Mouse (Mus musculus) hindbrain, embryonic 16.5 days (tissue): ENCODE measurements around the gene Sct. TPM values are rescaled to one million over a fixed set of nuclear protein-coding genes. Genes with fewer than 3 reads are reported as not detected.

Source experiments
- ATAC-seq: fragments of 200-750 bp; cut with Nextera tagmentation; 2 replicates; pipeline ENCODE4 v1.8.0; 2017; ENCODE audit warnings: moderate TSS enrichment, moderate library complexity
- H3K27ac ChIP-seq: fragments of 300-500 bp; sonication (generic); 2 replicates; pipeline ENCODE4 v1.5.1; 2014; ENCODE audit warnings: low read depth, mild to moderate bottlenecking, control low read depth, low read length, moderate library complexity
- H3K27me3 ChIP-seq: fragments of 300-500 bp; sonication (generic); replicated peaks from 2 replicates; pipeline ENCODE4 v1.6.1; 2014; ENCODE audit warnings: low read length; ENCODE audit not compliant: control insufficient read depth, insufficient read depth
- H3K36me3 ChIP-seq: fragments of 300-500 bp; sonication (generic); 2 replicates; pipeline ENCODE4 v1.6.1; 2014; ENCODE audit warnings: mild to moderate bottlenecking, low read length, moderate library complexity, mixed read lengths; ENCODE audit not compliant: control insufficient read depth, insufficient read depth
- H3K4me1 ChIP-seq: fragments of 300-500 bp; sonication (generic); 2 replicates; pipeline ENCODE4 v1.6.1; 2014; ENCODE audit warnings: low read depth, low read length; ENCODE audit not compliant: control insufficient read depth, insufficient read depth
- H3K4me2 ChIP-seq: fragments of 300-500 bp; sonication (generic); 2 replicates; pipeline ENCODE4 v1.6.1; 2014; ENCODE audit warnings: mild to moderate bottlenecking, low read length, control low read depth, moderate library complexity
- H3K4me3 ChIP-seq: fragments of 300-500 bp; sonication (generic); 2 replicates; pipeline ENCODE4 v1.5.1; 2014; ENCODE audit warnings: mild to moderate bottlenecking, low read length, control low read depth, moderate library complexity
- H3K9ac ChIP-seq: fragments of 300-500 bp; sonication (generic); 2 replicates; pipeline ENCODE4 v1.6.1; 2014; ENCODE audit warnings: low read depth, mild to moderate bottlenecking, control low read depth, low read length, moderate library complexity
- H3K9me3 ChIP-seq: fragments of 300-500 bp; sonication (generic); 2 replicates; pipeline ENCODE4 v1.6.1; 2014; ENCODE audit warnings: mild to moderate bottlenecking, low read length, moderate library complexity; ENCODE audit not compliant: control insufficient read depth
- WGBS: fragments of 180-500 bp; shearing (Covaris S2); extraction: QIAGEN DNeasy Blood & Tissue Kit; methylation state at CpG from one replicate; pipeline ENCODE4 v1.1.7; 2014; 5-methylcytosine and 5-hydroxymethylcytosine counted together
- polyA plus RNA-seq: library from polyadenylated mRNA; unstranded; fragments of >200 nt; fragmentation: Nextera tagmentation; extraction: Ambion mirVana; gene quantifications from 2 replicates; pipeline ENCODE4 v1.2.1, GENCODE M21; 2015

The Sct gene
- polyA plus RNA-seq, 1 experiment from 2014 or later: 6.1 TPM

DNA sequence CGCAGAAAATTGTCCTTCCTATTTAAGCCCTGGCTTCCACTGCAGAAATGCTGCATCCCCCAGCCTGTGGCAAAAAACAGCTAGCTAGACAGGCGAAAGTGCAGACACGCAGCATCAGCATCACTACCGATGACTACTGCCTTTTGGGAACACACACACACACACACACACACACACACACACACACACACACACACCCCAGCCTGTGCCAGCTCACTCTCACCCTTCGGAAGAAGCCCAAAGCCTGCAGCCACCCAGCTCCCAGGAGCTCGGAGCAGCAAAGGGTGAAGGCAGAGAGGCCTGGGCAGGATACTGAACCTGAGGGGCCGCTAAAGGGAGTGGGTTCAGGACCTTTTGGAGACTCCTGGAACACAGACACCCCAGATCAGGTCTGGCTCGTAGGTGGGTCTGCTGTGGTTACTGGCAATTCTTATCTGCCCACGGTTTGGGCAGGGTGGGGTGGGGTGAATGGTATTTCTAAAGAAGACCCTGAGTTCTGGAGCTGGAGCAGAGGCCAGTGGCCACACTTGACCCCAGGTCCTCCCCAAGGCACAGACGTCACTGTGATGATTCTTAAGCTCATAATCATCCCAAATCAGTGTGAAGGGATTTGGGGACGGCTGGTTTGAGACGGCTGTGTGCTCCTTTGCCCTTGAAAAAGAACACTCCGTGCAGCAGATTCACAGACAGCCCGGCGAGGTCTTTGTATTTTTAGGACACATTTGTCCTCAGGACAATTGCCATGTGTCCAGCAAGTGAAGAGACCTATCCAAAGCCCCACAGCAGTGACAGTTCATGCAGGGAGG, 13.9 kb upstream of the Sct start:
- Histone ChIP-seq H3K4me1 (peaks cover 20% of the 10 kb centered on the region), H3K4me3 (peak overlapping the region; percentile 62), H3K27ac (no peak overlapping the region), H3K9ac (no peak overlapping the region; the same call in 1 of the 2 replicates), H3K27me3 (peaks cover 34% of the 10 kb centered on the region), H3K9me3 (no peaks in the 10 kb centered on the region), H3K4me2 (peak overlapping the region; percentile 99), H3K36me3 (peaks cover 3% of the 10 kb centered on the region; the same call in 1 of the 2 replicates)
- 37% methylated on average over 14 of the region's 15 CpGs for whole genome bisulfite sequencing
- 0 out of 2 replicates have a peak, but pooled peaks have one; percentile 7 for ATAC-seq

DNA sequence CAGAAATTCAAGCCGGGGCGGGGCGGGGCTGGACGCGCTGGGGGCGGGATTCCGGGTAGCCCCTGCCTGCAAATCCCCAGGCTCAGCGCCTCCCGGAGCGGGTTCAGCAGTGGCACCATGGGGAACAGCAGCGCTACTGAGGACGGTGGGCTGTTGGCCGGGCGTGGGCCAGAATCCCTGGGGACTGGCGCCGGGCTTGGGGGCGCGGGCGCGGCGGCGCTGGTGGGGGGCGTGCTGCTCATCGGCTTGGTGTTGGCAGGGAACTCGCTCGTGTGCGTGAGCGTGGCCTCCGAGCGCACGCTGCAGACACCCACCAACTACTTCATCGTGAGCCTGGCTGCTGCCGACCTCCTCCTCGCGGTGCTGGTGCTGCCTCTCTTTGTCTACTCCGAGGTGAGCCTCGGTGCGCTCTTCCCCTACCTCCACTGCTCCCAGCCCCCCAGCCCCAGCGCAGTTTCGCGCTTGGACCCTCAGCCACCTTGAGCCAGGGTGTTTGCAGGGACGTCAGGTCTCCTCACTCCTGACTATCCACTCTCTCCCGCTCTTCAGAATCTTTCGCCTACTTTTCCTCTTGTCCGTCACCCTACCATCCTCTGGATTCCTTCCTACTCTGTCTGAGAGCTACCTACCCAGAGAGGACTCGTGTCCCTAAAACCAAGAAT, 13.1 kb upstream of the Sct start, which contains the start of gene Drd4:
Gene Drd4, plus strand, starts transcription at position 86 of the 662 bp plus-strand sequence.
- Histone ChIP-seq H3K4me3 (peak within 1 kb of the TSS; percentile 62), H3K27me3 (peaks cover 34% of the 10 kb centered on the region), H3K9me3 (no peaks in the 10 kb centered on the region), H3K36me3 (peaks cover 1% of the 10 kb centered on the region; the same call in 1 of the 2 replicates), H3K4me1 (peaks cover 20% of the 10 kb centered on the region), H3K9ac (peak within 1 kb of the TSS; percentile 76), H3K4me2 (peak within 1 kb of the TSS; percentile 99), H3K27ac (no peak within 1 kb of the TSS)
- ATAC-seq: peak; percentile 57
- WGBS: 2% methylated on average over 42 of the region's 46 CpGs

GRCm38 (mm10) chr7:141288042-141288441, 9.1 kb upstream of the Sct start:
- Histone ChIP-seq H3K27ac (no peak overlapping the region), H3K36me3 (no peaks in the 10 kb centered on the region), H3K4me2 (no peak overlapping the region), H3K4me3 (no peak overlapping the region), H3K9ac (no peak overlapping the region), H3K4me1 (peaks cover 7% of the 10 kb centered on the region), H3K27me3 (peaks cover 14% of the 10 kb centered on the region), H3K9me3 (no peaks in the 10 kb centered on the region)
- WGBS: 85% methylated on average over 3 of the region's 3 CpGs
- ATAC-seq: no peak

DNA sequence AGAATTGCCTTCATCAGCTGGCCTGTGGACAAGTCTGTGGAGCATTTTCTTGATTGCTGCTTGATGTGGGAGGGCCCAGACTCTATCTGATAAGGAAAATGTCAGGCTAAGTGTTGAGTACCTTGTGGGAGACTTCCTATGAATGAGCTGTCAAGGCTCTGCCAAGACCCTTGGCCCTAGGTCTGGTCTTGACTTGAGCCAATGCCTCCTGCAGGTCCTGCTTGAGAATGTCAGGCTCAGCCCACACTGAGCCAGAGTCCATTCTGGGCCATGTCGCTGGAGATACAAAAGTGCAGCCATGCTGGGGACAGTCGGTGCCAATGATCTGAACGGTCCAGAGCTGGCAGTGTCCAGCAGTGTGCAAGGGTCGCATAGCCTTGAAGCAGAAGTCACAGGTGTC, 3.8 kb upstream of the Sct start:
- H3K9me3 ChIP-seq: no peaks in the 10 kb centered on the region
- no peak overlapping the region for H3K27ac ChIP-seq
- ATAC-seq: no peak
- H3K36me3 ChIP-seq: no peaks in the 10 kb centered on the region
- H3K4me2 ChIP-seq: no peak overlapping the region
- no peak overlapping the region for H3K4me3 ChIP-seq
- no peak overlapping the region for H3K9ac ChIP-seq
- H3K27me3 ChIP-seq: 0 out of 2 replicates have a peak, but pooled peaks cover 3% of the 10 kb centered on the region
- H3K4me1 ChIP-seq: peaks cover 6% of the 10 kb centered on the region
- WGBS: 89% methylated on average over 4 of the region's 4 CpGs

- H3K9ac ChIP-seq: no peak overlapping the region
- no peak overlapping the region for H3K4me2 ChIP-seq
- H3K9me3 ChIP-seq: no peaks in the 10 kb centered on the region
- H3K27me3 ChIP-seq: 0 out of 2 replicates have a peak, but pooled peaks cover 3% of the 10 kb centered on the region
- H3K36me3 ChIP-seq: no peaks in the 10 kb centered on the region
- 53% methylated on average over 6 of the region's 6 CpGs for WGBS
- no peak overlapping the region for H3K27ac ChIP-seq
- H3K4me3 ChIP-seq: no peak overlapping the region
- ATAC-seq: no peak
- H3K4me1 ChIP-seq: peaks cover 6% of the 10 kb centered on the region
Observed at GRCm38 (mm10) chr7:141281442-141281841, 2.5 kb upstream of the Sct start.

GRCm38 (mm10) chr7:141277701-141278678, 943 bp downstream of the Sct start:
- H3K4me3 ChIP-seq: no peak overlapping the region
- no peaks in the 10 kb centered on the region for H3K36me3 ChIP-seq
- no peak overlapping the region; the same call in 1 of the 2 replicates for H3K4me2 ChIP-seq
- 85% methylated on average over 11 of the region's 11 CpGs for WGBS
- no peak overlapping the region for H3K27ac ChIP-seq
- H3K27me3 ChIP-seq: 0 out of 2 replicates have a peak, but pooled peaks cover 3% of the 10 kb centered on the region
- H3K9me3 ChIP-seq: no peaks in the 10 kb centered on the region
- peaks cover 6% of the 10 kb centered on the region for H3K4me1 ChIP-seq
- ATAC-seq: no peak; the same call in 1 of the 2 replicates
- no peak overlapping the region; the same call in 1 of the 2 replicates for H3K9ac ChIP-seq

- no peak within 1 kb of the TSS for H3K9ac ChIP-seq
- H3K36me3 ChIP-seq: no peaks in the 10 kb centered on the region
- H3K27me3 ChIP-seq: 0 out of 2 replicates have a peak, but pooled peaks cover 3% of the 10 kb centered on the region
- H3K4me3 ChIP-seq: no peak within 1 kb of the TSS
- H3K4me2 ChIP-seq: no peak within 1 kb of the TSS
- H3K4me1 ChIP-seq: peaks cover 6% of the 10 kb centered on the region
- H3K9me3 ChIP-seq: no peaks in the 10 kb centered on the region
- no peak for ATAC-seq
- 70% methylated on average over 11 of the region's 11 CpGs for whole genome bisulfite sequencing
- no peak within 1 kb of the TSS for H3K27ac ChIP-seq
Observed at GRCm38 (mm10) chr7:141276546-141276945, 2.4 kb downstream of the Sct start, which contains the start of gene Cdhr5. Gene Cdhr5 (minus strand): TSS chr7:141276786.

DNA sequence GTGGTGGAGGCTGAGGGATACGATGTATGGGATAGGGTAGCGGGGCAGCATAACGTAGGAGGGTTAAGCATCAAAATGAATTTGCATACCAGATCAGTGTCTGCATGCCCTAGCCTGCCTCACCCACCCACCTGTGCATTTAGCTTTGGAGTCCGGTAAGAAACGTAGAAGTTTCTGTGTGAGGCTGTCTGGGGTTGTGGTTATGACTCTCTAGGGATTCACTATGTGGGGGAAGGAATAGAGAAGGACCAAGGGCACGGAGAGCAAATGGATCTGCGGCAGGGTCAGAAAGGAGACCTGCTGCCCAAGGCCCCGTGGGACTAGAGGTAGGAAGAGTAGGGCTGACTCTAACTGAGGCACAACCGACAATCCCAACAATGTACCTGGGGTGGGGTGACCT, 3.6 kb downstream of the Sct start:
- H3K4me2 ChIP-seq: no peak overlapping the region
- H3K4me1 ChIP-seq: peaks cover 6% of the 10 kb centered on the region
- 85% methylated on average over 9 of the region's 9 CpGs for WGBS
- no peaks in the 10 kb centered on the region for H3K9me3 ChIP-seq
- no peaks in the 10 kb centered on the region for H3K36me3 ChIP-seq
- no peak for ATAC-seq
- no peak overlapping the region for H3K4me3 ChIP-seq
- H3K27ac ChIP-seq: no peak overlapping the region
- 0 out of 2 replicates have a peak, but pooled peaks cover 3% of the 10 kb centered on the region for H3K27me3 ChIP-seq
- H3K9ac ChIP-seq: no peak overlapping the region
